Mouse (Mus musculus) Patski (cell line): ENCODE measurements at regions not wholly inside any gene's neighbourhood (a gene's known extent, or its start where the extent isn't known, plus 50 kb on each side); places are given as distances from the start of the nearest gene placed in this dataset.

ENCODE experiments used
- ATAC-seq: fragments of 100-300 bp; one replicate; pipeline ENCODE4 v1.8.0; 2021
- CTCF ChIA-PET: fragments of 350-600 bp; sonication (Branson Sonifier 250); formaldehyde crosslinking; loops from one replicate; lab custom pipeline; 2022; ENCODE audit warnings: inconsistent platforms; lab: Charles Lee
- POLR2A ChIA-PET: fragments of 350-600 bp; sonication (Branson Sonifier 250); formaldehyde crosslinking; loops from one replicate; lab custom pipeline; 2022; ENCODE audit warnings: antibody characterized with exemption, inconsistent platforms; lab: Charles Lee
- DNase-seq: peaks from one replicate; pipeline ENCODE4 v3.0.0-alpha.2; 2011; ENCODE audit warnings: low read depth, low spot score
- H3K27me3 ChIP-seq: fragments of 371-371 bp; one replicate; pipeline ENCODE4 v1.5.1; 2021
- CTCF ChIP-seq: fragments of 100-300 bp; IDR thresholded peaks from one replicate; pipeline ENCODE4 v1.5.1; 2021
- in situ Hi-C: fragments of 300-500 bp; cut with MboI; formaldehyde crosslinking; loops from 3 replicates; pipeline ENCODE4 v1.11.1; 2018; ENCODE audit warnings: low pct_unique_long_range_greater_than_20kb, mixed read lengths

DNA sequence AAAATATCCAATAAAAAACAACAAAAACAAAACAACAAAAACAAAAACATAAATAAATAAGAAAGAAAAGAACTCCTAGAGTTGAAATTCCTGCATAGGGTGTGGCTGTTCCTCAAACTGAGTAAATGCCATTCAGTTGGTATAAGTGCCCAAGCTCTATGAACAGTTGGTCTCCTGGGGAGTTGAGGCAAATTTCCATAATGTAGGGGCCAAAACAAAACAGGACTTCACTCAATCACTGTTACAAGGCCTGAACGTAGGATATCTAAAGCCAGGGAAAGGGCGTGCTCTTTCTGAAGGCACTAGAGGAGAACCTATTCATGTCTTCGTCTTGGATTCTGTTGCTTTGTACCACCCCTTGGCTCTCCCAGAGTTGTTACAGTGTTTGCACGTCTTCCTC, 188.5 kb upstream of the Maf start:
- no peak for DNase-seq
- no peaks in the 10 kb centered on the region for H3K27me3 ChIP-seq
- TF ChIP-seq CTCF: no peak
- ChIA-PET CTCF (no interaction called here), POLR2A (no interaction called here)
- in situ Hi-C loops: no loop called here
- no peak for ATAC-seq

DNA sequence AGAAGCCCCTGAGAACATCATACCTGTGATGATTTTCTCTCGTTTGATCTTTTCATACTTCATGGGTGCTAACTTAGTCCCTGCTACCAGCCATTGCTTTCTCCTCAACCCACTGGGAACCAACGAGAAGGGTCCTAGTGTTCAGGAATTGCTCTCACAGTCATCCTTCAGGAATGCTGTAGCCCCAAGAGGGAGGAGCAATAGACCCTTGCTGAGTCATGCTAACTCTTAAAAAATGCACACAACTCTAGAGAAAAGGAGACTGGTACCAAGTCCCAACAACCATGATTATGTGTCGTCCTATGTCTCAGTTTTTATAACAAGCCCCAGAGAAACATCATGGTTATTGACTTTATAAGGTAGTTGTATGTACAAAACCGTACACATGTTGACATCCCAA, 180.7 kb upstream of the Maf start:
- ChIA-PET CTCF (no interaction called here), POLR2A (no interaction called here)
- DNase-seq (no peak), ATAC-seq (no peak)
- in situ Hi-C loops: no loop called here
- H3K27me3 ChIP-seq: no peaks in the 10 kb centered on the region
- TF ChIP-seq CTCF: no peak

- ChIA-PET CTCF (no interaction called here), POLR2A (no interaction called here)
- ATAC-seq (no peak), DNase-seq (no peak)
- no peak for TF ChIP-seq CTCF
- in situ Hi-C loops: no loop called here
- H3K27me3 ChIP-seq: no peaks in the 10 kb centered on the region
These were observed 177.6 kb upstream of the Maf start for GRCm38 (mm10) chr8:115885121-115885743.

DNA sequence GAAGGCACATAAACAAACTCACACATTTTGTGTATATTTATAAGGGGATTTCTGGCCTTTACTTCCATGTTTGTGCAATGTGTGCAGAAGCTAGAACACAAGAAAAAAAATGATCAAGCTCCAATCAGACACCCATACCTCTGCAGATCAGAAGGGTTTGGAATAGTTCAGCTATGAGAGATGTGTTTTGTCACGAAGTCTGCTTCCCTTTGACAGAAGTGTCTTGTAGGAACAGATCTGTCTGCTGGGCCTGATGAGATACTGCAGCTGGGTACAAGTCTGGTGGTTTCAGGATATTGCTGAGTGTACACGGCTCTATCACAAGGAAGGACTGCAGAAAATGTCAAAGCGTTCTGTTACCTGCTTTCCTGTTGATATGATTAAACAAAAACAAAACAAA, 176.2 kb upstream of the Maf start:
- no peaks in the 10 kb centered on the region for H3K27me3 ChIP-seq
- DNase-seq: no peak
- no peak for TF ChIP-seq CTCF
- CTCF ChIA-PET: interaction anchor here (1.0 kb wide), 1 partner anchor 10 kb away, joined by 3 read pairs; no protein-coding TSS in a partner anchor
- in situ Hi-C loops: no loop called here
- POLR2A ChIA-PET: interaction anchor here (0.5 to 0.7 kb wide), 3 partner anchors 197 to 982 kb away, joined by 3 read pairs; no protein-coding TSS in a partner anchor
- no peak for ATAC-seq

DNA sequence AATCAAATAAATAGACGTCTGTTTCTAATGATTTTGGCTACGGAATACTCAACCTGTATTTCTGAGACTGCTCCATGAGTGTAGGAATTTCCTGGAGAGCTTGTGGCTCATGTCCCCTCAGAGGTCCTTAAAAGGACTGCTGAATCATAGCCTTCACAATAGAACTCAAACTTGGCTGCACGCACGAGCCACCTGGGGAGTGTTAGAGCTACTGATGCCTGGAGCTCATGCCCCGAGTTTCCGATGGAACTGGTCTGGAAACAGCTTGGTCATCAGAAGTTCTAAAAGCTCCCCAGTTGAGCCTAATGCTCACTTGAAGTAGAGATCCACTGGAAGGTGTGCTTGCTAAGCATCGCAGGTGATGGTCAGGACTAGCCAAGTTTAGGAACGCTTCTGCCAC, 174.3 kb upstream of the Maf start:
- no peak for TF ChIP-seq CTCF
- CTCF ChIA-PET: no interaction called here
- POLR2A ChIA-PET: no interaction called here
- no peaks in the 10 kb centered on the region for H3K27me3 ChIP-seq
- in situ Hi-C loops: no loop called here
- ATAC-seq (no peak), DNase-seq (no peak)

DNA sequence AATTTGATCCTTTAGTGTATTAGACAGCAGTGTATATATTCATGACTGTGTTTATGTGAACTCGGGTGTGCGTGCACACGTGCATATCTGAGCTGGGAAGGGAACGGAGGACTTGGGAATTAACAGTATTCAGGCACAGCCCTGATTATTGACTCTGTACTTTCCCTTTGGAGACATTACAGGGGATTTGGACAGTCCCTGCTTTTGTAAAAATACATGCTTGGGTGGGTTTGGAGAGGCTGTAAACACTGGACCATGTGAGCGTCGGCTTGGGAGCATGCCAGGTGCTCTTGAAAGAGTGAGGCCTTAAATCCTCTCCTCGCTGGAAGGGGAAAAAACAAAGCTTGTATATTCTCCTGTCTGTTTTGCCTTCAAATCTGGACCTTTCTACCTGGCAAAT, 167.2 kb upstream of the Maf start:
- DNase-seq (peak; percentile 88), ATAC-seq (peak; percentile 80)
- H3K27me3 ChIP-seq: no peaks in the 10 kb centered on the region
- no peak for TF ChIP-seq CTCF
- in situ Hi-C loops: no loop called here
- ChIA-PET CTCF (no interaction called here), POLR2A (no interaction called here)

DNA sequence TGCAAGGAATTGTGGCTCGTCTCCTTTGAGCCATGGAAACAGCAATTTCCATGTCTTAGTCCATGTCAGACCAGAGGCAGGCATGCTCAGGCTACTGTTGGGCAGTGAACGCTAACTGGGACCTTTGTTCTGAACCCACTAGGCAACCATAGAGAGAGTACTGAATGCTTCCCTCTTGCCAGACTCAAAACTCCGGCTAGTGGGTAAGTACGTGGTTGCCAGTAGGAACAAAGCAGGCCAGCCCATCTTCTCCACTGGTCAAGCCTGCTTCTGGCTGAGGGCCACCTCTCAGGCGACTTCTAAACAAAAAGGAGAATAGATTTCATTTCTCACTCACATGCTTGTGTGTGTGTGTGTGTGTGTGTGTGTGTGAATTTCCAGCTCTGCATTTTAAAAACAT, 163.8 kb upstream of the Maf start:
- no peak for TF ChIP-seq CTCF
- DNase-seq: no peak
- H3K27me3 ChIP-seq: no peaks in the 10 kb centered on the region
- ChIA-PET CTCF (interaction anchor here (0.6 to 1.3 kb wide), 2 partner anchors 161 to 461 kb away, joined by 3 read pairs; no protein-coding TSS in a partner anchor), POLR2A (no interaction called here)
- ATAC-seq: no peak
- in situ Hi-C loops: no loop called here

DNA sequence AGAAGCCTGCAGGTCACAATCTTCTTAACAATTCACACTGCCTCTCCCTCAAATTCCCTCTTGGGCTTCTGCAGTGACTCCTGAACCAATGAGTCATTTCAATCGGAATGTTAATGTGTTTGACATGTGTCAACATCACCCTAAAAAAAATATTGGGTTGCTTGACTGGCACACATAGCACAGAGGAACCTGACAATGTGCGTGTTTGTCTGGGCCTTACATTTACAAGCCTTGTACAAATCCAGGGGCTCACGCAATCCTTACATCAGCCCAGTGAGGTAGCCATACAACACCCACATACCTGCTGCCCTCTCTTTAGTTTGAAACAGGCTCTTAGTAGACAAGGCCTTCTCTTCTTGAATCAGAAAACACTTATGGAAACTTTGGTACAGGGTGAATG, 153.8 kb upstream of the Maf start:
- CTCF ChIA-PET: no interaction called here
- in situ Hi-C loops: no loop called here
- TF ChIP-seq CTCF: no peak
- ATAC-seq (no peak), DNase-seq (no peak)
- POLR2A ChIA-PET: no interaction called here
- no peaks in the 10 kb centered on the region for H3K27me3 ChIP-seq

GRCm38 (mm10) chr8:115859406-115859805, 151.8 kb upstream of the Maf start:
- H3K27me3 ChIP-seq: no peaks in the 10 kb centered on the region
- ATAC-seq (no peak), DNase-seq (no peak)
- TF ChIP-seq CTCF: no peak
- ChIA-PET POLR2A (interaction anchor here (0.6 kb wide), 1 partner anchor 435 kb away, joined by 4 read pairs; no protein-coding TSS in a partner anchor), CTCF (no interaction called here)
- in situ Hi-C loops: no loop called here

GRCm38 (mm10) chr8:115856816-115857215, 149.2 kb upstream of the Maf start:
- DNase-seq: no peak
- ChIA-PET CTCF (no interaction called here), POLR2A (no interaction called here)
- no peak for ATAC-seq
- TF ChIP-seq CTCF: no peak
- H3K27me3 ChIP-seq: no peaks in the 10 kb centered on the region
- in situ Hi-C loops: no loop called here

GRCm38 (mm10) chr8:115855934-115856629, 148.5 kb upstream of the Maf start:
- in situ Hi-C loops: no loop called here
- H3K27me3 ChIP-seq: no peaks in the 10 kb centered on the region
- TF ChIP-seq CTCF: no peak
- ChIA-PET CTCF (no interaction called here), POLR2A (no interaction called here)
- ATAC-seq: no peak
- peak; percentile 24 for DNase-seq
